Mouse (Mus musculus) cerebellum, adult 18-20 months (tissue): ENCODE data around the gene Hoxd1.

Experiments used
- DNase-seq, 2 experiments: peaks; one replicate each; pipeline ENCODE4 v3.0.0; 2021

The Hoxd1 gene

GRCm38 (mm10) chr2:74762522-74763244 lies at the start of gene Hoxd1:
Hoxd1 (plus strand) TSS chr2:74762980.
- DNase-seq: no peak

- no peak for DNase-seq
Measured at GRCm38 (mm10) chr2:74713239-74714150, 49.3 kb upstream of the Hoxd1 start.

- no peak for DNase-seq
Measured at GRCm38 (mm10) chr2:74714156-74714789, 48.5 kb upstream of the Hoxd1 start.

- DNase-seq: no peak
Measured at GRCm38 (mm10) chr2:74714881-74715280, 47.9 kb upstream of the Hoxd1 start.

- DNase-seq: peak; percentile 42 to 58
Measured at GRCm38 (mm10) chr2:74715504-74716241, 47.1 kb upstream of the Hoxd1 start.

- DNase-seq: no peak
Measured at GRCm38 (mm10) chr2:74720384-74720783, 42.4 kb upstream of the Hoxd1 start.

GRCm38 (mm10) chr2:74720955-74721491 lies 41.8 kb upstream of the Hoxd1 start:
- no peak for DNase-seq

- no peak for DNase-seq
Measured at GRCm38 (mm10) chr2:74721882-74722281, 40.9 kb upstream of the Hoxd1 start.

GRCm38 (mm10) chr2:74722949-74723348 lies 39.8 kb upstream of the Hoxd1 start:
- DNase-seq: no peak

GRCm38 (mm10) chr2:74724244-74725015 lies 38.4 kb upstream of the Hoxd1 start:
- no peak for DNase-seq

- no peak for DNase-seq
Measured at GRCm38 (mm10) chr2:74725171-74725570, 37.6 kb upstream of the Hoxd1 start.

- DNase-seq: no peak
Measured at GRCm38 (mm10) chr2:74726551-74726950, 36.2 kb upstream of the Hoxd1 start, which contains the start of gene Gm28230. Gm28230 (plus strand) TSS chr2:74726728.

- DNase-seq: no peak
Measured at GRCm38 (mm10) chr2:74726973-74727639, 35.7 kb upstream of the Hoxd1 start.

GRCm38 (mm10) chr2:74727640-74728302 lies 35.0 kb upstream of the Hoxd1 start:
- no peak for DNase-seq

GRCm38 (mm10) chr2:74728303-74728680 lies 34.5 kb upstream of the Hoxd1 start:
- DNase-seq: no peak

- no peak for DNase-seq
Measured at GRCm38 (mm10) chr2:74730331-74730730, 32.4 kb upstream of the Hoxd1 start.

GRCm38 (mm10) chr2:74731055-74731454 lies 31.7 kb upstream of the Hoxd1 start:
- no peak for DNase-seq

- DNase-seq: no peak
Measured at GRCm38 (mm10) chr2:74731799-74732512, 30.8 kb upstream of the Hoxd1 start.

- no peak for DNase-seq
Measured at GRCm38 (mm10) chr2:74732513-74733316, 30.1 kb upstream of the Hoxd1 start.
